Mouse (Mus musculus) cerebellum, adult 9-11 months (tissue): ENCODE data around the gene Maco1.
"Not testable (repeated sequence)": the region's sequence is repeated elsewhere in the genome, so short reads cannot be mapped to it uniquely, and the experiment has no call there.

Experiments used
- DNase-seq: peaks from one replicate; pipeline ENCODE4 v3.0.0; 2022

Maco1 gene

GRCm38 (mm10) chr4:134804765-134805164 lies 48.4 kb downstream of the Maco1 start:
- DNase-seq, result peak; percentile 73

- no peak for DNase-seq
These were observed 50.4 kb downstream of the Maco1 start for GRCm38 (mm10) chr4:134802765-134803164.

GRCm38 (mm10) chr4:134802155-134802554 lies 51.0 kb downstream of the Maco1 start:
- no peak for DNase-seq

GRCm38 (mm10) chr4:134800693-134801092 lies 52.5 kb downstream of the Maco1 start:
- DNase-seq, result no peak

GRCm38 (mm10) chr4:134800098-134800497 lies 53.0 kb downstream of the Maco1 start:
- DNase-seq, result no peak

GRCm38 (mm10) chr4:134799272-134799671 lies 53.9 kb downstream of the Maco1 start:
- DNase-seq, result peak; percentile 69

GRCm38 (mm10) chr4:134798861-134799260 lies 54.3 kb downstream of the Maco1 start:
- DNase-seq, result no peak

- DNase-seq, result no peak
These were observed 55.5 kb downstream of the Maco1 start for GRCm38 (mm10) chr4:134797621-134798020.

- DNase-seq, result peak; percentile 81
These were observed 56.4 kb downstream of the Maco1 start for GRCm38 (mm10) chr4:134796581-134797361.

- no peak for DNase-seq
These were observed 57.2 kb downstream of the Maco1 start for GRCm38 (mm10) chr4:134795819-134796485.

- DNase-seq, result not testable (repeated sequence)
These were observed 58.2 kb downstream of the Maco1 start for GRCm38 (mm10) chr4:134794959-134795358.

- DNase-seq, result peak; percentile 53
These were observed 59.8 kb downstream of the Maco1 start for GRCm38 (mm10) chr4:134793213-134793956.

- DNase-seq, result no peak
These were observed 61.4 kb downstream of the Maco1 start for GRCm38 (mm10) chr4:134791731-134792130.

GRCm38 (mm10) chr4:134786946-134787345 lies 66.2 kb downstream of the Maco1 start:
- no peak for DNase-seq

- no peak for DNase-seq
These were observed 68.4 kb downstream of the Maco1 start for GRCm38 (mm10) chr4:134784701-134785100.

GRCm38 (mm10) chr4:134779136-134779934 lies 73.8 kb downstream of the Maco1 start:
- DNase-seq, result no peak

- no peak for DNase-seq
These were observed 76.9 kb downstream of the Maco1 start for GRCm38 (mm10) chr4:134776246-134776645.

GRCm38 (mm10) chr4:134775234-134775944 lies 77.8 kb downstream of the Maco1 start:
- no peak for DNase-seq

- no peak for DNase-seq
These were observed 79.0 kb downstream of the Maco1 start for GRCm38 (mm10) chr4:134774126-134774525.

- DNase-seq, result peak; percentile 61
These were observed 80.1 kb downstream of the Maco1 start for GRCm38 (mm10) chr4:134772805-134773674.

GRCm38 (mm10) chr4:134769891-134770290 lies 83.3 kb downstream of the Maco1 start:
- peak; percentile 93 for DNase-seq
